In the genomic region with DNA sequence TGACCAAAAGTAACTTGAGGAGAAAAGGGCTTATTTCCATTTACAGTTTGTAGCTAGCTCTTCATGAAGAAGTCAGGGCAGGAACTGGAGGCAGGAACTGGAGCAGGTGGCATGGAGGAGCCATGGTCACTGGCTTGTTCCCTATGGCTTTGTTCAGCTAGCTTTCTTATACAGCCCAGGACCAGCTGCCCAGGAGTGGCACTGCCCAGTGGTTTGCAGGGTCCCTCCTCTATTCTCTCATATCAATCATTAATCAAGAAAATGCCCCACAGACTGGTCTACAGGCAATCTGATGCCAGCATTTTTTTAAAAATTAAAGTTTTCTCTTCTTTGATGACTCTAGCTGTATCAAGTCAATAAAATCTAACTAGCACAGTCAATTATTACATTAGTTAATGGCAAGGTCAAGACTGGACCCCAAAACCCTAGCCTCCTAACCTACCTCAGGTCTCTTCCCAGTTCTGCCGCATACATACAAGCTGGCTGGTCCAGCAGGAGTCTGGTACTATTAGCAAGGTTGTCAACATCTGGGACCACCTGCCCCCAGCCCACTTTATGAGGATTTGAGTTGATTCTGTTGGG, we compare ENCODE assay signal across 19 mouse cellular contexts. TPM values are rescaled to one million over a fixed set of nuclear protein-coding genes. Genes with fewer than 3 reads are reported as not detected.
DNase-seq lines count a peak whose midpoint lies in the region; ATAC-seq lines count a peak whose summit lies in the region.
"Had no signal": no experiment of that assay in that cellular context is flagged by ENCODE, and none has a peak within 500 bp of the region (broad histone marks: within the 10 kb centered on the region; RNA-seq: fewer than 3 reads in every experiment).

No protein-coding gene starts in this region.

- WGBS in forebrain, embryonic 13.5 days = 95% methylated on average over 1 of the region's 1 CpGs
- 88% methylated on average over 1 of the region's 1 CpGs for WGBS in forebrain, embryonic 11.5 days
- WGBS in midbrain, embryonic 11.5 days = 92% methylated on average over 1 of the region's 1 CpGs
- WGBS in midbrain, embryonic 10.5 days = 93% methylated on average over 1 of the region's 1 CpGs
- WGBS in neural tube, embryonic 14.5 days = 93% methylated on average over 1 of the region's 1 CpGs

- no peaks in the 10 kb centered on the region for H3K9me3 ChIP-seq in forebrain, embryonic 13.5 days (replicated peaks)
- H3K9me3 ChIP-seq in forebrain, embryonic 11.5 days (ENCODE audit: control insufficient read depth, low read length) = no peaks in the 10 kb centered on the region
- no peaks in the 10 kb centered on the region for H3K9me3 ChIP-seq in midbrain, embryonic 11.5 days (ENCODE audit: control insufficient read depth, low read length)
- H3K9me3 ChIP-seq in midbrain, embryonic 10.5 days (replicated peaks) = no peaks in the 10 kb centered on the region
- H3K9me3 ChIP-seq in neural tube, embryonic 14.5 days (ENCODE audit: control insufficient read depth, low read length) = no peaks in the 10 kb centered on the region
- H3K9me3 ChIP-seq: limb, embryonic 13.5 days had no signal

- H3K9ac ChIP-seq in forebrain, embryonic 13.5 days = no peak overlapping the region
- H3K9ac ChIP-seq in forebrain, embryonic 11.5 days (ENCODE audit: low read length) = no peak overlapping the region
- H3K9ac ChIP-seq in midbrain, embryonic 11.5 days (ENCODE audit: low read length) = no peak overlapping the region
- no peak overlapping the region for H3K9ac ChIP-seq in neural tube, embryonic 14.5 days (replicated peaks; ENCODE audit: low read depth, low read length)
- H3K9ac ChIP-seq: liver, embryonic 14.5 days had no signal

- ATAC-seq in forebrain, embryonic 13.5 days = no peak
- ATAC-seq in forebrain, embryonic 11.5 days (replicated peaks; ENCODE audit: low FRiP score) = no peak
- ATAC-seq in midbrain, embryonic 11.5 days (ENCODE audit: low FRiP score) = no peak
- no peak for ATAC-seq in neural tube, embryonic 14.5 days (ENCODE audit: low read depth)
- no peak for ATAC-seq in CD4-positive, CD25-positive, alpha-beta regulatory T cell, adult 4 months
- ATAC-seq: lung, postnatal 0 days had no signal

- H3K4me3 ChIP-seq in forebrain, embryonic 13.5 days = peak overlapping the region; percentile 63
- H3K4me3 ChIP-seq in forebrain, embryonic 11.5 days (ENCODE audit: low read depth, low read length) = no peak overlapping the region
- no peak overlapping the region for H3K4me3 ChIP-seq in midbrain, embryonic 11.5 days (ENCODE audit: low read depth, low read length)
- H3K4me3 ChIP-seq in midbrain, embryonic 10.5 days = no peak overlapping the region
- H3K4me3 ChIP-seq in neural tube, embryonic 14.5 days (ENCODE audit: low read depth, low read length) = no peak overlapping the region

- peaks cover 18% of the 10 kb centered on the region for H3K4me1 ChIP-seq in forebrain, embryonic 13.5 days
- H3K4me1 ChIP-seq in forebrain, embryonic 11.5 days (replicated peaks; ENCODE audit: control insufficient read depth, insufficient read depth, low read length) = no peaks in the 10 kb centered on the region; the same call in 1 of the 2 replicates
- H3K4me1 ChIP-seq in midbrain, embryonic 11.5 days (ENCODE audit: control insufficient read depth, insufficient read depth, low read length) = peaks cover 10% of the 10 kb centered on the region
- H3K4me1 ChIP-seq in midbrain, embryonic 10.5 days = peaks cover 26% of the 10 kb centered on the region
- no peaks in the 10 kb centered on the region for H3K4me1 ChIP-seq in neural tube, embryonic 14.5 days (ENCODE audit: control insufficient read depth, insufficient read depth, low read length)

- no peaks in the 10 kb centered on the region for H3K36me3 ChIP-seq in forebrain, embryonic 13.5 days (ENCODE audit: poor library complexity, severe bottlenecking)
- no peaks in the 10 kb centered on the region for H3K36me3 ChIP-seq in forebrain, embryonic 11.5 days (ENCODE audit: control insufficient read depth, insufficient read depth, low read length)
- no peaks in the 10 kb centered on the region for H3K36me3 ChIP-seq in midbrain, embryonic 11.5 days (ENCODE audit: control insufficient read depth, insufficient read depth, low read length)
- no peaks in the 10 kb centered on the region for H3K36me3 ChIP-seq in midbrain, embryonic 10.5 days
- H3K36me3 ChIP-seq in neural tube, embryonic 14.5 days (ENCODE audit: control insufficient read depth, insufficient read depth, low read length) = no peaks in the 10 kb centered on the region
- H3K36me3 ChIP-seq: limb, embryonic 13.5 days had no signal

- H3K27ac ChIP-seq in forebrain, embryonic 13.5 days = no peak overlapping the region
- no peak overlapping the region for H3K27ac ChIP-seq in forebrain, embryonic 11.5 days (ENCODE audit: low read depth, low read length)
- H3K27ac ChIP-seq in midbrain, embryonic 11.5 days (ENCODE audit: low read depth, low read length) = no peak overlapping the region
- H3K27ac ChIP-seq in midbrain, embryonic 10.5 days (replicated peaks) = no peak overlapping the region
- no peak overlapping the region for H3K27ac ChIP-seq in neural tube, embryonic 14.5 days (ENCODE audit: low read depth, low read length)
- H3K27ac ChIP-seq: limb, embryonic 13.5 days; liver, embryonic 14.5 days had no signal

- H3K27me3 ChIP-seq in forebrain, embryonic 13.5 days = no peaks in the 10 kb centered on the region
- no peaks in the 10 kb centered on the region for H3K27me3 ChIP-seq in forebrain, embryonic 11.5 days (ENCODE audit: control insufficient read depth, insufficient read depth, low read length)
- H3K27me3 ChIP-seq in midbrain, embryonic 11.5 days (ENCODE audit: control insufficient read depth, insufficient read depth, low read length) = no peaks in the 10 kb centered on the region
- peaks cover 53% of the 10 kb centered on the region for H3K27me3 ChIP-seq in midbrain, embryonic 10.5 days (ENCODE audit: low read depth, poor library complexity, severe bottlenecking)
- no peaks in the 10 kb centered on the region for H3K27me3 ChIP-seq in neural tube, embryonic 14.5 days (ENCODE audit: control insufficient read depth, insufficient read depth, low read length)
- H3K27me3 ChIP-seq: CH12.LX had no signal

- peak overlapping the region; percentile 97 for H3K4me2 ChIP-seq in forebrain, embryonic 13.5 days
- no peak overlapping the region for H3K4me2 ChIP-seq in forebrain, embryonic 11.5 days (ENCODE audit: low read depth, low read length, severe bottlenecking)
- no peak overlapping the region for H3K4me2 ChIP-seq in midbrain, embryonic 11.5 days
- H3K4me2 ChIP-seq in neural tube, embryonic 14.5 days (ENCODE audit: low read depth, low read length) = peak overlapping the region; percentile 93; the same call in 1 of the 2 replicates

- DNase-seq in forebrain, embryonic 11.5 days (ENCODE audit: low spot score) = no peak
- DNase-seq in midbrain, embryonic 11.5 days (ENCODE audit: low spot score, missing footprints) = peak; percentile 86
- no peak for DNase-seq in midbrain, embryonic 10.5 days (ENCODE audit: low spot score)
- DNase-seq in kidney, postnatal 14 days = peak; percentile 28
- no peak for DNase-seq in gastrocnemius, postnatal 36 days
- DNase-seq: adrenal gland, adult 2 months; cerebellum, postnatal 10 days; gastrocnemius, postnatal 25 days; heart, postnatal 14 days; spleen, adult 18-20 months; thymus, adult 18-20 months had no signal

- intact Hi-C loops in gastrocnemius, postnatal 36 days (cut with DNase I) = no loop called here

RNA-seq across cellular contexts. Expression of gene Rnaseh2b, which starts 0.9 kb away (rescaled TPM):
- polyA plus RNA-seq in forebrain, embryonic 13.5 days (2015; fragmentation: Nextera tagmentation; extraction: Ambion mirVana) = 80.0 and 102 TPM in 2 replicates
- polyA plus RNA-seq in forebrain, embryonic 11.5 days (2014; fragmentation: Nextera tagmentation; extraction: Ambion mirVana) = 61.8 and 71.7 TPM in 2 replicates
- polyA plus RNA-seq in midbrain, embryonic 11.5 days (2014; fragmentation: Nextera tagmentation; extraction: Ambion mirVana) = 78.1 and 89.3 TPM in 2 replicates
- polyA plus RNA-seq in midbrain, embryonic 10.5 days (2016; fragmentation: Nextera tagmentation; extraction: Ambion mirVana) = 65.0 and 76.1 TPM in 2 replicates
- polyA plus RNA-seq in neural tube, embryonic 14.5 days (2014; fragmentation: Nextera tagmentation; extraction: Ambion mirVana) = 26.9 and 27.8 TPM in 2 replicates
- 1 to 10 TPM; 4.5 to 5.3 TPM for total RNA-seq in gastrocnemius, postnatal 36 days (2021)
- polyA plus RNA-seq in CD4-positive, CD25-positive, alpha-beta regulatory T cell, adult 4 months (2017; shearing (Covaris generic)) = 10 to 100 TPM; 24.5 to 34.1 TPM

RNA-seq across cellular contexts. Expression of gene Dleu7, which starts 1.4 kb away (rescaled TPM):
- 17.4 and 20.4 TPM in 2 replicates for polyA plus RNA-seq in forebrain, embryonic 13.5 days (2015; fragmentation: Nextera tagmentation; extraction: Ambion mirVana)
- 3.2 and 6.7 TPM in 2 replicates for polyA plus RNA-seq in forebrain, embryonic 11.5 days (2014; fragmentation: Nextera tagmentation; extraction: Ambion mirVana)
- 3.7 and 5.1 TPM in 2 replicates for polyA plus RNA-seq in midbrain, embryonic 11.5 days (2014; fragmentation: Nextera tagmentation; extraction: Ambion mirVana)
- polyA plus RNA-seq in midbrain, embryonic 10.5 days (2016; fragmentation: Nextera tagmentation; extraction: Ambion mirVana) = 4.1 and 4.6 TPM in 2 replicates
- polyA plus RNA-seq in neural tube, embryonic 14.5 days (2014; fragmentation: Nextera tagmentation; extraction: Ambion mirVana) = 16.3 and 19.6 TPM in 2 replicates
- not detected for total RNA-seq in gastrocnemius, postnatal 36 days (2021)
- polyA plus RNA-seq in CD4-positive, CD25-positive, alpha-beta regulatory T cell, adult 4 months (2017; shearing (Covaris generic)) = not detected
- total RNA-seq: CH12.LX; gastrocnemius, postnatal 25 days; megakaryocyte, adult 5-6 weeks had no signal
- polyA plus RNA-seq: adrenal gland, adult 2 months had no signal

Comparison
In these comparisons a context has a peak if more than half of its experiments do, and no peak if none do; other contexts are left out.
1. H3K4me2 ChIP-seq: peak in forebrain, embryonic 13.5 days (single experiment) and neural tube, embryonic 14.5 days (single experiment); none in forebrain, embryonic 11.5 days (single experiment) and midbrain, embryonic 11.5 days (single experiment).
2. DNase-seq: peak in midbrain, embryonic 11.5 days (single experiment) and kidney, postnatal 14 days (single experiment); none in forebrain, embryonic 11.5 days (single experiment), midbrain, embryonic 10.5 days (single experiment) and gastrocnemius, postnatal 36 days (0 of 2).